Mouse (Mus musculus) kidney, postnatal 25 days (tissue): ENCODE results near the gene Cyba.
A peak's percentile ranks its signal among the peaks of the same experiment; 100 is the strongest.

Experiments used
- DNase-seq, 2 experiments: peaks; one replicate each; pipeline ENCODE4 v3.0.0; 2021; ENCODE audit warnings: mixed read lengths in 2 of 2

Cyba gene

DNA sequence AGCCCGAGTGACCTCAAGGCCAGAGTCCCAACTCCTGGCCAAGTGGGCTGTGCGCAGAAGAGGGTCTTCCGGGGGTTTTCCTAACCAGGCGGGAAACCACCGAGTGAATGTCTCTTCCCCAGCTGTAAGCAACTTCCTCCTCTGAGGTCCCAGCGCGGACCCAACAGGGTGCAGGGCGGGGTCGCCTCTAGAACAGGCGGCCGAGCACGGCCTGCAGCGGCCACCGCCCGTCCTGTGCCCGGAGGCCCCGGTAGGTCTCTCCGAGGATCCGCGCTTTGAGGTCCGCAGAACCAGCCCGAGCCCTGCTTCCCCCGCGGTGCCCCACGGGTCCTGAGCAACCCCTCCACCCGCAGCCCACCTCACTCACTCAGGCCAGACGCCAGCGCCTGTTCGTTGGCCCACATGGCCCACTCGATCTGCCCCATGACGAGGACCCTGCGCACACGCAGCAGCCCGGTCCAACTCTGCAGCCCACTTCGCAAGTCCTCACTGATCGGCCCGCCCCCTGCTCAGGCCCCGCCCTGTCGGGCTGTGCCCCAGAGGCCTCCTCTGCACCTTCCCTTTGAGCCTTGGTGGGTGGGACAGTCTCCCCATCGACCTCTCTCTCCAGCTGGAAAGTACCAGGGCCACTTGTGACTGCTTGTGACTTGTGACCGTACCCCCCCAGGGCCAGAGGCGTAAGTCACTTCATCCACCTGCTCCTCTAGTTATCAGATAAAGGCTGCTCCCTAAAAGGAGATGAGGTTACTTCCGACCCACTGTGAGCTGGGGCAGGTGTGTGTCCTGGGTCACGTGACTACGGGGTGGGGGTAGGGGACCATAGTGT, at the start of gene Cyba:
Cyba (minus strand) TSS at position 488 of the 826 bp plus-strand sequence.
- peak; percentile 85 to 92 for DNase-seq

GRCm38 (mm10) chr8:122482448-122482847, 49.7 kb upstream of the Cyba start:
- no peak for DNase-seq

- DNase-seq: peak; percentile 89 to 95
These were observed 43.0 kb upstream of the Cyba start, which contains the start of the genes Rnf166 and Ctu2 for GRCm38 (mm10) chr8:122475580-122476320. Rnf166 (minus strand) TSS chr8:122476064. Ctu2 (plus strand) TSS chr8:122476143.

- DNase-seq: peak; percentile 62 to 74
These were observed 42.3 kb upstream of the Cyba start for GRCm38 (mm10) chr8:122474951-122475560.

DNA sequence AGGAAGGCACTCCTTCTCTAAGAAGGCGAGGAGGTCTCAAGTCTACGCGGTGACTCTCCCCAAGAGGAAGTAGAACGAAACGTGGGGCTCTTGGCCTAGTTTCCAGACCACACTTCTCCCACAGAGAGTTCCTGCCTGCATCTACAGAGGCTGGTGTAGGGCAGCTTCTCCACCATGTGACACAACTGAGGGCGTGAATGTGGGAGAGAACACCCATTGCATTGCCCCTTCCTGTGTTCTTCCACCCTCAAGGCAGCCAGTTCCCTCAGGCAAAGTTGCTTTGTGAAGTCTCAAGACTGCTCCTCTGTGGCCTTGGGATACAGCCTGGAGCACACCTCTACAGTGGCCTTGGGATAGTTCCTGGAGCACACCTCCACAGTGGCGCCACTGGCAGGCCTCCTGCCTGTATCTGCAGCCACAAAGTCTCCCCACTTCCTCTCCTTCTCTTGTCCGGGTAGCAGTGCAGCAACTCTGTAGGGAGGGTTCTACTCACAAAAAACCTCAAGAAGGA, 41.2 kb upstream of the Cyba start:
- DNase-seq: no peak

- DNase-seq: no peak
These were observed 38.0 kb upstream of the Cyba start for GRCm38 (mm10) chr8:122470691-122471090.

DNA sequence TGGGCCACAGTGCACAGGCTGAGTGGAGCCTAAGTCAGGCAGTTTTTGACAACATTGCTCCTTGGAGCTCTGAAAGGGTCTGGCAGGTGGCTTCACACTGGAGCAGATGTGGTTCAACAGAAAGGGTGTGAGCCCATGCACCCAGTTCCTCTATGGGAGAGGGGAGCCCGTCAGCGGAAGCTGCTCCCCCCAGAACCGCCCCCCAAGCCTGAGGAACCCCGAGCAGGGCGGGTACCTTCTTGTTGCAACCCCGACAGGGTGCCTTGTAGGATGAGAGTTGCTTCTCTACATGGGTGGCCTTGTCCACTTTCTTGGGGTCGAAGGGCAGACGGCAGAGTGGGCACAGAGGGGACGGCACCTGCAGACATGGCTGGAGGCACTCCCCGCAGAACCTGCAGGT, 37.2 kb upstream of the Cyba start:
- DNase-seq: no peak

DNA sequence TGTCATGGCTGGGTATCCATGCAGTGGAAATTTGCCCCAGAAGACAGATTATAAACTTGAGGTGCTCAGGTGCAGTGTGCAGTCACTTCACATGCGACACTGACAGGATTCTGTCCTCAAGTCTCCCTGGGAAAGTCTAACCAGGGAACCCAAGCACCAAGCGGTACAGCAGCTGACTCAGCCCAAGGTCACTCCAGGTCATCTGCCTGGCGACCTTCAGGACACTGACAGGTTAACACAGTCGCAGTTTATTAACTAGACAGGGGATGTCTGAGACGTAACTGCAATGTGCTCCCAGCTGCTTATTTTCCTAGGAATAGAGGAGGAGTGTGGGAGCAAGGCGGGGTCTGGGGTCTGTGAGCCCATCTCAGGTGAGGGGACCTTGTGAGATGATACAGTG, 36.7 kb upstream of the Cyba start:
- no peak for DNase-seq

GRCm38 (mm10) chr8:122467816-122468215, 35.1 kb upstream of the Cyba start:
- no peak for DNase-seq

- no peak for DNase-seq
These were observed 32.3 kb upstream of the Cyba start for GRCm38 (mm10) chr8:122464985-122465384.

DNA sequence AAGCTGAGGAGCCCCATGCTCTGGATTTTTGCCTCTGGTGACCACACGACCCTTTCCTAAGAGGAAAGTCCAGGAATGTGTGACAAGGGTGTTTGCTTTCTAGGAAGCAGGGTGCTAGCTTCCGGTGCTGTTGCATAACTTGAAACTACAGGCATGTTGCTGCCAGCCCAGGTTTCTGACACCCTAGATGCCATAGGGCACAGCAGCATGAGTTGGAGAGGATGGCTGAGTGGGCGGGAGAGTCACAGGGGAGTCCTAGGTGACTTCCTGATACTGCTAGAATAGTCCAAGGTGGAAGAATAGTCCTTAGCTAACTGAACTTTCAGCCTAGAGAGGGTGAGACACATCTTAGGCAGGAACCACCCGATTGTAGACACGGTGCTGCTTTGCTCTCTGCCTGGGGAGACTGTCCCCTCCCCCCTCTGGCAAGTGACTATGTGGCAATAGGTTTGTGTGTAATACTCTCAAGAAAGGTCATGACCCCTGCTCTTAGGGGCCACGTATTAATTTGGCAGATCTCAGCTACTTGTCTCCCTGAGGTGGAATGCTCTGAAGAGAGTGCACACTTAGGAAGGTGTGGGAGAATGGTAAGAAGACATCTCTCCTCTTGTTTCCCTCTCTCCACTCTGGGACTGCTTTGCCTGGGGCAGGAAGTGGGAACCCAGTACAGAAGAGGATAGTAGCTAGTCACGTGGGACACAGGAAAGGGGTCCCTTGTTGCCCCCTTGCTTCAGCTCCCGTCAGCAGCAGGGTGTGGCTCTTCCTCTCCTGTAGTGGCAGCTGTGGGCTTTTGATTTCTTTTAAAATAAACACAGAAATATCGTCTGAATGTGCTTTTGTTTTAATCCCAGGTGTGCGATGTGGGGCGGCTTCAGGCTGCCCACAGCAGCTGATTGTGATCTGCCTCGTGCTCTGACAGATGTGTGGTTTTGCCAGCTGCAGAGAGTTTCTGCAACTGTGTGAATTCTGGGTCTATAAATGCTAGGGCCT, 31.2 kb upstream of the Cyba start:
- no peak for DNase-seq

- no peak for DNase-seq
These were observed 29.8 kb upstream of the Cyba start for GRCm38 (mm10) chr8:122462510-122462909.

DNA sequence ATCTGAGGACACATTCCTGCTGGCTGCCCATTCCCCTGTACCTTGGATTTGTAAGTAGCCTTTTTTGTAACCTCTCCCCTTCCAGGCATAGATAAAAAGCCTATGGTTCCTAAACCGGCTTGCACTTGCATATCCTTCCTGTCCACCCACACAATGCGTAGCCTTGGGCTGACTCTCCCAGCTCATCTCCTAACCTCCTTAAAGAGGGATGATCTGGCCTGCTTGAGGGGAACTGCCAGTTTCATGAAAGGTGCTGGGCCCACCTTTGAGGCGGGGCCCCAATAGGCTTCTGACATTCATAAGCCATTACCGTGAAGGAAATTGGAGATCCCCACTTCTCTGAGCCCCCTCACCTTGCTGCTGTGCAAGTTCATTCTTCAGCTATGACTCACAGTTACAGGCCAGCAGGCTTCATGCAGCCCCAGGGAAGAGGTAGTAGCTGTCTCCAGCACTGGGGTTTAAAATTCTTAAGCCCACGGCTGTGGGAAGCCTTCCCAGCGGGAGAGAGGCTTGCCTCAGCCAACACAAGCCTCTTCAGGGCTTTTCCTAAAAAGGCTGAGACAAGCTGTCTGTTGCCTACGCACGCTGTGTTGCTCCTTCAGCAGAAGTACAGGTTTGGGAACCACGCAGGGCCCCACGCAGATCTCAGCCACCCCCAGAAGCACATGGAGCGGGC, 28.9 kb upstream of the Cyba start:
- DNase-seq: no peak

DNA sequence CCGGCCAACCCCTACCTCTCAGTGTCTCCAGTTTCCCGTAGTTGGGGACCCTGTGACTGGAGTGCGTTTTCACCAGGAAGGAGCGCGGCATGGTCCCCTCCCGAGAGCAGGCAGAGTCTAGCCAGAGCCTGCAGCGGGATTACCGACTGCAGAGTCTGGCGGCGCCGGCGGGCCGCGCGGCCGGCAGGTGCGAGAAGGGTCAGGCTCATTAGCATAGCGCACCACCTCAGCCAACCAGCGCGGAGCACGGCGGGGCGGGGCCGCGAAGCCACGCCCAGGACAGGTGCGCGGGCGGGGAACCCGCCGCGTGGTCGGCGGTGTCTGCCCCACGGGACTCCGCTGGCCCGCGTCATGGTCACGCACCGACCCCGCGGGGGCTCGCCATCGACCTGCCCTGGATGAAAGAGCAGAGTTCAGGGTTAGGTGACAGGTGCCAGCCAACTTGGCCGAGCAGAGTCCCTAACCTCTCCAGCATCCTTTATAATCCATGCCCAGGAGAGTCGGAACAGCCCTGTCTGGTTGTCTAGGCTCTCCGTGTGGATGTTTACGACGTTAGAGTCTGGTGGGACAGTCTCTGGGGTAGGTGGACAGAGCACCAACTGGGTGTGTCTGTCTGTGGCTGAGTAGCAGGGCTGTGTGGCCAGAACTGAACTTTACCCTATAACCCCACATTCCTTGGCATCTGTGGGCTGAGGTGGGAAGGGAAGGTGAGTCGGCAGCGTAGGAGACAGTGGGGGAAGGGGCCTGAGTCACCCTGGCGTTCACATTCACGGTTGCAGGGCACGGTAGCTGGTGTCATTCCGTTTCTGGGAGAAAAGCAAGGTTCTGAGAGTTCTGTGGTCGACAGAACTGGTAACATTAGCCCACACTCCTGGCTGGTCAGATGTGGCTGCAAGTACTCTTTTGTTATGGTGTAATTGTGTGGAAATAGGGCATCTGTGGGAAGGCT, 28.1 kb upstream of the Cyba start, which contains the start of gene Snai3:
Snai3 (minus strand) TSS at position 210 of the 949 bp plus-strand sequence.
- DNase-seq: peak; percentile 78 to 92

DNA sequence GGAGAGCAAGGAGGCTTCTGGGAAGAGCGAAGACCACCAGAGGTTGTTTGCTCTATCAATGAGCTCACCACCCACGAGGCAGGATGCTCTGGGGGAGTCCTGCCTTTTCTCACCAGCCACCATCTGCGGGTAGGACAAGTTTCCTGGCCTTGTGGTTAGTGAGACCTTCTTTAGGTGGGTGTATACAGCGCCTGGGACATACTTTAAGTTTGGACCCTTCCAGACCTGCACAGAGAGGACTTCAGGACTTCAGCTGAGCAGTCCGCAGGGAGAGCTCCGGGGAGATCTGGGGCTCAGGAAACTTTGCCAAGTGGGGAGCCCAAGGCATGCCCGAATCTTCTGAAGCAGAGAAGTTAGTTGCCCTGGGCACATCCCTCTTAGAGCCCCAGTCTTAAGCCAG, 27.3 kb upstream of the Cyba start:
- DNase-seq: no peak

DNA sequence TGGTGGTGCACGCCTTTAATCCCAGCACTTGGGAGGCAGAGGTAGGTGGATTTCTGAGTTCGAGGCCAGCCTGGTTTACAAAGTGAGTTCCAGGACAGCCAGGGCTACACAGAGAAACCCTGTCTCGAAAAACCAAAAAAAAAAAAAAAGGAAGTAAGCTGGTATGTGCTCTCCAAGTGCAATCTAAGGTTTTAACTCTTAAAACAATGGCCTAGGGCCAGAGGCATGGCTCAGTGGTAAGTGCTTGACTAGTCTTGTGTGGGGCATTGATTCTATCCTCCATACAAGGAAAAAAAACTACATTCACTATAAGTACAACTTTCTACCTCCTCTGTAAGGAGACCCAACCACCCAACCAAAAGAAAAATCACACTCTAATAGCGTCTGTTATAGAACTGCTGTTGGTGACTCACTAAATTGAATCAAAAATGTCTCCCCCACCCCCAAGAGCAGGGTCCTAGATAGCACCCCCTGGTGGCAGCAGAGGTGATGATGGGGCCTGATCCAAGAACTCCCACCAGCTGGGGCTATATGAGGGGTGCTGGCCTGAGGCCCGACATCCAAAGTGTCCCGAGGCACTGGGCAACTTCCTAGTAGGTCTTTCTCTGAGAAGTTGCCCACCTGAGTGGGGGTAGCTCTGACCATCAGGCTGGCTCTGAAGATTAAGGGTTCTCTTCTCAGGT, 26.6 kb upstream of the Cyba start:
- DNase-seq: peak in 1 of 2 experiments; percentile 37

GRCm38 (mm10) chr8:122457171-122457570, 24.4 kb upstream of the Cyba start:
- no peak for DNase-seq

- no peak for DNase-seq
These were observed 21.7 kb upstream of the Cyba start for GRCm38 (mm10) chr8:122454409-122454808.

DNA sequence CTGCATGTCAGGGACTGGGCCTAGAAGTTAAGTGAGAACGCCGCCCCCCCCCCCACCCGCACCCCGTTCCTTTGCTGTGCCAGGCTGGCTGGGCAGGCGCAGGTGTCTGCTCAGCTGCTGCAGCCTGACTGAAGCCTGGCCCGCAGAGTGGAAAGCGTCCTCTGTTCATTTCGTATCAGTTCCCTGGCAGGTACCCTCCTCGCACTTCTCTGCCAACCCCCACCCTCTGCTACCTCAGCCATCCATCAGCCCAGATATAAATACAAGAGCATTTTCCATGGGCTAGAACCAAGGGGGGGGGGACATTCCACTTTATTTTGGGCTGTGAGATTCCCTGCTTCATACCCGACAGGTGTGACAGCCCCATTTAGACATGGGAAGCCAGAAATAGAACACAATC, 19.4 kb upstream of the Cyba start:
- DNase-seq: no peak
